Mouse (Mus musculus) heart, adult 2 months (tissue): ENCODE measurements at regions not wholly inside any gene's neighbourhood (a gene's known extent, or its start where the extent isn't known, plus 50 kb on each side); places are given as distances from the start of the nearest gene placed in this dataset.

Experiments used
- CTCF ChIP-seq: fragments of 200-600 bp; IDR thresholded peaks from 2 replicates; pipeline ENCODE4 v1.8.1; 2022; ENCODE audit warnings: antibody characterized with exemption, mild to moderate bottlenecking, moderate library complexity
- EP300 ChIP-seq: fragments of 200-500 bp; IDR thresholded peaks from 2 replicates; pipeline ENCODE4 v1.6.1; 2011; ENCODE audit warnings: low read depth, low read length, control low read depth; ENCODE audit not compliant: insufficient read depth
- POLR2A ChIP-seq: fragments of 200-500 bp; IDR thresholded peaks from 2 replicates; pipeline ENCODE4 v1.6.1; 2011; ENCODE audit warnings: mild to moderate bottlenecking, low read depth, low read length, control low read depth; ENCODE audit not compliant: insufficient read depth

DNA sequence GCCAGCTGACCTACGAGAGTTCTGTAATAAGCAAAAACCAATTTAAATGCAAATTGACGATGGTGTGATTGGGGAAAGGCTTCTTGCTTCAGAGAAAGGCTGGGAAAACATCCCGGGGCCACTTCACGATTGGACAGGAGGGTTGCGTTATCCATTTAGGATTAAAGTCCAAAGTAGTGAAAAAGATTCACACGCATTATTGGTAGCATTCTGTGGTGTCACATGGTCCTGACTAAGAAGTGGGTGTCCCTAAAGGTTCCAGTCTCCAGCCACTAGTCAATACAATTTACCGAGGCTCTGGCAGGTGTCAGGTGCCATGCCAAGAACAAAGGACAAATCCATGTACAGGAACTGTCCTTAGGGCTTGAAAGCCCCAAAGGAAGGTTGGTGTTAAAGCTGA is 86.9 kb upstream of the Cpeb4 start:
- no peak for TF ChIP-seq CTCF
- TF ChIP-seq EP300, result no peak
- no peak for TF ChIP-seq POLR2A
